Mouse (Mus musculus): ENCODE results near the gene Tbx10.
"Not testable (repeated sequence)": the region's sequence is repeated elsewhere in the genome, so short reads cannot be mapped to it uniquely, and the experiment has no call there.

The Tbx10 gene

DNA sequence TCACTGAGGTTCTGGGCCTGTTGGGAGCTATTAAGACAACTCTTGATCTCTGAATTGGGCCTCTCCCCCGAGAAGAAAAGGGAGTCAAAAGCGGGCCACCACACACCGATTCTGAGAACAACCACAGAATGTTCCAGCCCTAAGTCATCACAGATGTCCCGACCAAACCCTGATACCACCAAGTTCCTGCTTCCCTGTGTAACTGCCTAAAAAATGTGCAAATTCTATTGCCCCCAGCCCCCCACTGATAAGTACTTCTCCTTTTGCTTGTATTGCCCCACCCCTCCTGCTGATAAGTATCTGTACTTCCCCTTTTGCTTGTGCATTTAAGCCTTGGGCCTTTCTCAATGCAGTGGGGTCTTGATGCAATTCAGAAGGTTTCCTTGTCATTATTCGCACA lies 51.6 kb downstream of the Tbx10 start:
- not testable (repeated sequence) for DNase-seq (ENCODE audit: low spot score in 2 of 2)

DNA sequence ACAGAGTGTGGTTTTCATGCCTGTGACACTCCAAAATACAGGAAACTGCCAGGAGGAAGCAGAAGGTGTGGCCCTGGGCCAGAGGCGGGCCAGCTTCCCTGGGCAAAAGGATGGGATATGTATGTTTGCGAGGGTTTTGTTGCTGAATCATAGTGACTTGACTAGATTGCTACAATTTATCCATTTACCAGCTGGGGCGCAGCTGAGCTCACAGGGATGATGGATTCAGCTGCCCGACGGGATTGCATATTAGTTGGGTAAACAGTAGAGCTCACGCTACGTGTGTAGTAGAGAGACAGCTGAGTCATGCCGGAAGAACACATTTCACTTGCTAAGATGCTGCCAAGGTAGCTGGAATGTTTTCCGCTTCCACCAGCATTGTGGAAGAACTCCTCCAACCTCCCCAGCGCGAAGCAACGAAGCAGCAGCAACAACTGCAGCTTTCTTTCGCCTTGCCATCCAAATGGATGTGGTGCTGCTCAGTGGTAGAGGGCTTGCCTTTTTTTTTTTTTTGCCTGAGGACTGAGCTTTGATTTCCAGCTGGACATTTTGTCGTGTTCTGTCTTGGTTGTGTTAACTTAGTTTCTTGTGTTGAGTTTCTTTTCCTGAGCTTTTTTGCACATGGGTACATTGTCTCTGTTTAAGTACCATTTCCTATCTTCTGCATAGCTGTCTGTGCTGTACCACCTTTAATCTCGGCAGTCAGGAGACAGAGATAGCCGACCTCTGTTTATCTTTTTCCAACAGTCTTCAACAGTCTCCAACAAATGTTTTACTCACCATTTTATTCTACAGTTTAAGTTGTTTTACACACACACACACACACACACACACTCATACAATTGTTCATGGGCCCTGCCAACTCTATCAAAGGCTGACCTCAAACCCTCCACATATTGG lies 53.7 kb downstream of the Tbx10 start, which contains the start of gene Gstp2:
Gene Gstp2 (minus strand): TSS at position 58 of the 900 bp plus-strand sequence.
- DNase-seq (ENCODE audit: low spot score in 2 of 2) = no peak

DNA sequence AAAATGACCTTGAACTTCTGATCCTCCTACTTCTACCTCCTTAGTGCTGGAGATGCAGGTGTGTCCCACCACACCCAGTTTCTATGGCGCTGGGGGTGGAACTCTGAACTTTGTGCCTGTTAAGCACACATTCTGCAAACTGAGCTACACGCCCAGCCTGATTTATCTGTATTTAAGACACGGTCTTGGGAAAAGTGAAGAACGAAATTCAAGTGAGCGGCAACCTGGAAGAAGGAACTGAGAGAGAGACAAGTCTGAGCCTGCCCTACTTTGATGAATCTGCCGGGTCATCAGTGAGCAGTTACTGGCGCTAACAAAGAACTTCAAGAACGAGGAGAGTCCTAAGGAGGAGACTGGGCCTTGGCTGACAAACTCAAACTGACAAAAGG lies 54.3 kb downstream of the Tbx10 start:
- DNase-seq (ENCODE audit: low spot score in 2 of 2) = no peak

DNA sequence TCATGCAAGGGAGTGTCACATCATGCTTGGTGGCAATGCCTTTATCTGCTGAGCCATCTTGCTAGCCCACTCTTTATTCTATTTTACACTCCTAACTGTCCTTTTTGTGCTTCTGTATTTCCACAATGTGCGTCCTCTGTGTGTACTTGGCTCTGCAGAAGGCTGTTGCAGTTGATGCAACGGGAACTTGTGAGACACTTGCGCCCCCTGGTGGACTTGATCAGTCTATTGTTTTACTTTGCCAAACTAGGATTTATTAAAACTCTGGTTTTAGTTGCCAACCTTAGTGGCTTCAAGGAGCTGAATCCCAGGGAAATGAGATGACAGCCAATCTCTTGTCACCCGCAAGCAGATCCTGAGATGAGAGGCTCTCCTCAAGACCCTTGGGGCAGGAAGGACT lies 55.3 kb downstream of the Tbx10 start:
- peak; percentile 78 to 86 for DNase-seq (ENCODE audit: low spot score in 2 of 2)

DNA sequence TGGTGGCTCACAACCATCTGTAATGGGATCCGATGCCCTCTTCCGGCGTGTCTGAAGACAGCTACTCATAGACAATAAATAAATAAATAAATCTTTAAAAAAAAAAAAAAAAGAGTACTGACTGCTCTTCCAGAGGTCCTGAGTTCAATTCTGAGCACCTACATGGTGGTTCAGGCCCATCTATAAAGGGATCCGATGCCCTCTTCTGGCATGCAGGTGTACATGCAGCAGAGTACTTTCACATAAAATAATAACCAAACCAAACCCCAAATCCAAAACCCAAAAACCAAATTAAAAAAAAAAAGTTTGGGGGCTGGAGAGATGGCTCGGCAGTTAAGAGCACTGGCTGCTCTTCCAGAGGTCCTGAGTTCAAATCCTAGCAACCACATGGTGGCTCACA lies 56.5 kb downstream of the Tbx10 start:
- DNase-seq (ENCODE audit: low spot score in 2 of 2) = not testable (repeated sequence)
